Mouse (Mus musculus): ENCODE results near the gene Slc25a44.

DNA sequence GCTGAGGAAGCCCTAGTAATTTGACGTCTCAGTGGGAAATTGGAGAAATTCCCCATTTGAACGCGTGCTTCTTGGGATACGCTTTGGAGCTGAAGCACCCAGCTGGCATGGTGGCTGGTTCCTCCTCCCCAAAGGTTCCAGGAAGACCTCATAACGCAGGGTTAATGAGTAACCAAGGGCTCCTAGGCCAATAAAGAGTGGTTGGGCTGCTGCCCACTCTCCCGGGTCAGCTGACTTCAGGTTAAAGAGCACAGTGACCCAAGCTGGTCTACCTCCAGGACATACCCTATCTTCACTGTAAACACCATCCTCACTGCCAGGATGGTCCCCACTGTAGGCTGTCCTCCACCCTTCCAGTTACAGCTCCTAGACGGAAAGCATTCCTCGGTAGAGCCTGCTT is 31.4 kb upstream of the Slc25a44 start:
- no peak for TF ChIP-seq CTCF (conservative IDR thresholded peaks at IDR 0.05; ENCODE audit: low read length)
- no peak for TF ChIP-seq NANOG (IDR thresholded peaks at IDR 0.05; ENCODE audit: borderline replicate concordance, low read length)
- no peak for TF ChIP-seq POU5F1 (IDR thresholded peaks at IDR 0.05; ENCODE audit: borderline replicate concordance, low read length)

Measured in E14TG2a.4 (cell line).